ENCODE assay signal across 7 mouse cellular contexts in the genomic region with DNA sequence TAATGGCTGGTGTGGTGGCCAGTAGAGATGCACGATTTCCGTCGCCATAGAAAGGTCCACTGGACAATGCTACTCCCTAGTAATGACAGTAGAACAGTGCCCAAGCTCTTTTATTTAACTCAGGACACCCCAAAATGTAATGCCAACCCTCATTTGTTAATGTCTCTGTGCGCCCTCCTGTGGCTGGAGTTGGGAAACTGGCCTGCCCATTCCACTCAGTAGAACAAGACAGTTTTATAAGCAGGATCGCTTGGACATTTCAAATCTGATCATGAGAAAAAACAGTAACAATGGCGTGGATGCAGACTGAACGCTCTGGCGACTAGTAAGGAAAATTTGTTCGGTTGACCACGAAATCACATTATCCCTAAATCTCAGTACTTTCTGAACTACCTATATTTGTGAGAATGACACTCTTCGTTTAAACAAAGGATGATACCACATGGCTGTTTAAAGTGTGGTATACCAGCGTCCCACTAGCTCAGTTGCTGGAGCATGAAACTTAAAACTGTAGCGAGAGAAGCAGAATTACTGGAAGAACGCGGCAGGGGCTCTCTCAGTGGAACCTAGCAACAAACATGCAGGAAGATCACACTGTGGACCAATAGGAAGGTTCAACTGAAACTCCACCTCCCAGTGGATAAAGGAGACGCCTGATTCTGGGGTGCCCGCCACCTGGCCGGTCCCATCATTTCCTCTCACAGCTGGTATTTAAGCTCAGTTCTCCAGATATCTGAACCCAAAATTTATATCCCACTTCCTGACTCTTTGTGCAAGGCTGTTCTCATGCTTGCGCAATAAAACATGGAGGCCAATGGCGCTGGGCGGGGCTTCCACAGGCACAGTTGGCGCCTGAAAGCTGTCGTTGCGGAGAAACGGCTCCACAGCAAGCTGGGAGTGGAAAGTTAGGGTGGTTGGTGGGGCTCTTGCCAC. TPM values are rescaled to one million over a fixed set of nuclear protein-coding genes. Genes with fewer than 3 reads are reported as not detected.
A peak's percentile ranks its signal among the peaks of the same experiment; 100 is the strongest.
DNase-seq lines count a peak whose midpoint lies in the region; ATAC-seq lines count a peak whose summit lies in the region.

No protein-coding gene starts in this region.

- no peaks in the 10 kb centered on the region for H3K4me1 ChIP-seq in embryonic facial prominence, embryonic 11.5 days (ENCODE audit: control insufficient read depth, insufficient read depth, low read length)
- peaks cover 6% of the 10 kb centered on the region; the same call in 1 of the 2 replicates for H3K4me1 ChIP-seq in midbrain, embryonic 10.5 days

- H3K27me3 ChIP-seq in embryonic facial prominence, embryonic 11.5 days (ENCODE audit: control insufficient read depth, insufficient read depth, low read length): no peaks in the 10 kb centered on the region
- H3K27me3 ChIP-seq in midbrain, embryonic 10.5 days (ENCODE audit: low read depth, poor library complexity, severe bottlenecking): peaks cover 20% of the 10 kb centered on the region

- H3K36me3 ChIP-seq in embryonic facial prominence, embryonic 11.5 days (replicated peaks; ENCODE audit: control insufficient read depth, insufficient read depth, low read depth, low read length): no peaks in the 10 kb centered on the region
- H3K36me3 ChIP-seq in midbrain, embryonic 10.5 days: no peaks in the 10 kb centered on the region

- 26% methylated on average over 25 of the region's 25 CpGs for WGBS in embryonic facial prominence, embryonic 11.5 days
- 25% methylated on average over 25 of the region's 25 CpGs for WGBS in midbrain, embryonic 10.5 days

- peak overlapping the region; percentile 48; the same call in 1 of the 2 replicates for H3K9ac ChIP-seq in embryonic facial prominence, embryonic 11.5 days (replicated peaks; ENCODE audit: low read length)

- DNase-seq in adrenal gland, postnatal 14 days: peak; percentile 74
- DNase-seq in embryonic facial prominence, embryonic 11.5 days (ENCODE audit: low spot score): peak; percentile 71
- peak; percentile 72 to 81 for DNase-seq in heart, adult 18-20 months
- DNase-seq in kidney, adult 18-20 months: peak; percentile 76
- DNase-seq in left cerebral cortex, postnatal 4 days: peak; percentile 71
- peak; percentile 53 for DNase-seq in midbrain, embryonic 10.5 days (ENCODE audit: low spot score)
- DNase-seq in right cerebral cortex, postnatal 4 days: peak; percentile 67

- peak overlapping the region; percentile 70 for H3K27ac ChIP-seq in embryonic facial prominence, embryonic 11.5 days (replicated peaks; ENCODE audit: low read depth, low read length)
- H3K27ac ChIP-seq in midbrain, embryonic 10.5 days (replicated peaks): peak overlapping the region; percentile 86

- intact Hi-C loops in left cerebral cortex, postnatal 4 days (cut with DNase I): no loop called here

- H3K4me3 ChIP-seq in embryonic facial prominence, embryonic 11.5 days (ENCODE audit: low read depth, low read length): peak overlapping the region; percentile 33
- H3K4me3 ChIP-seq in midbrain, embryonic 10.5 days: peak overlapping the region; percentile 55

- H3K4me2 ChIP-seq in embryonic facial prominence, embryonic 11.5 days (ENCODE audit: low read depth, low read length): peak overlapping the region; percentile 40

- no peaks in the 10 kb centered on the region for H3K9me3 ChIP-seq in embryonic facial prominence, embryonic 11.5 days (replicated peaks; ENCODE audit: control insufficient read depth, low read length)
- no peaks in the 10 kb centered on the region for H3K9me3 ChIP-seq in midbrain, embryonic 10.5 days (replicated peaks)

- ATAC-seq in embryonic facial prominence, embryonic 11.5 days (replicated peaks; ENCODE audit: insufficient number of reproducible peaks, low FRiP score, low TSS enrichment, low read depth): peak; percentile 78

RNA-seq across cellular contexts. Expression of a gene that starts 24.9 kb away (rescaled TPM):
- 168 and 178 TPM in 2 replicates for total RNA-seq in adrenal gland, postnatal 14 days (2021)
- polyA plus RNA-seq in embryonic facial prominence, embryonic 11.5 days (2014; fragmentation: Nextera tagmentation; extraction: Ambion mirVana): 415 and 426 TPM in 2 replicates
- 100 to 1,000 TPM; 161 to 175 TPM for total RNA-seq in heart, adult 18-20 months (2021)
- 100 to 1,000 TPM; 148 to 154 TPM for total RNA-seq in left cerebral cortex, postnatal 4 days (2021)
- 384 and 412 TPM in 2 replicates for polyA plus RNA-seq in midbrain, embryonic 10.5 days (2016; fragmentation: Nextera tagmentation; extraction: Ambion mirVana)

Comparison
In these comparisons a context has a peak if more than half of its experiments do, and no peak if none do; other contexts are left out.
1. Peak in every context shown above with its lines: DNase-seq, ATAC-seq, H3K4me3 ChIP-seq and H3K27ac ChIP-seq.